Mouse (Mus musculus) embryonic facial prominence, embryonic 11.5 days (tissue): ENCODE data around the gene Zfp280b. TPM values are rescaled to one million over a fixed set of nuclear protein-coding genes. Genes with fewer than 3 reads are reported as not detected.
"Not testable (repeated sequence)": the region's sequence is repeated elsewhere in the genome, so short reads cannot be mapped to it uniquely, and the experiment has no call there.

Source experiments
- ATAC-seq: fragments of 200-750 bp; cut with Nextera tagmentation; replicated peaks from 2 replicates; pipeline ENCODE4 v1.8.0; 2017; ENCODE audit warnings: low read depth; ENCODE audit not compliant: insufficient number of reproducible peaks, low FRiP score, low TSS enrichment
- DNase-seq: peaks from one replicate; pipeline ENCODE4 v3.0.0-alpha.2; 2015; ENCODE audit warnings: low spot score
- H3K27ac ChIP-seq: fragments of 300-500 bp; sonication (generic); replicated peaks from 2 replicates; pipeline ENCODE4 v1.5.1; 2014; ENCODE audit warnings: mild to moderate bottlenecking, low read depth, low read length, control low read depth
- H3K27me3 ChIP-seq: fragments of 300-500 bp; sonication (generic); 2 replicates; pipeline ENCODE4 v1.6.1; 2014; ENCODE audit warnings: mild to moderate bottlenecking, low read length, moderate library complexity, mixed read lengths; ENCODE audit not compliant: control insufficient read depth, insufficient read depth
- H3K36me3 ChIP-seq: fragments of 300-500 bp; sonication (generic); replicated peaks from 2 replicates; pipeline ENCODE4 v1.6.1; 2014; ENCODE audit warnings: low read depth, mild to moderate bottlenecking, low read length, moderate library complexity, mixed read lengths; ENCODE audit not compliant: control insufficient read depth, insufficient read depth
- H3K4me1 ChIP-seq: fragments of 300-500 bp; sonication (generic); 2 replicates; pipeline ENCODE4 v1.6.1; 2014; ENCODE audit warnings: low read length, mixed read lengths; ENCODE audit not compliant: control insufficient read depth, insufficient read depth
- H3K4me2 ChIP-seq: fragments of 300-500 bp; sonication (generic); 2 replicates; pipeline ENCODE4 v1.6.1; 2014; ENCODE audit warnings: low read depth, mild to moderate bottlenecking, control low read depth, low read length, moderate library complexity
- H3K4me3 ChIP-seq: fragments of 300-500 bp; sonication (generic); 2 replicates; pipeline ENCODE4 v1.5.1; 2014; ENCODE audit warnings: low read depth, low read length, control low read depth
- H3K9ac ChIP-seq: fragments of 300-500 bp; sonication (generic); replicated peaks from 2 replicates; pipeline ENCODE4 v1.6.1; 2014; ENCODE audit warnings: mild to moderate bottlenecking, control low read depth, low read length
- H3K9me3 ChIP-seq: fragments of 300-500 bp; sonication (generic); replicated peaks from 2 replicates; pipeline ENCODE4 v1.6.1; 2016; ENCODE audit warnings: mild to moderate bottlenecking, low read length, inconsistent platforms, mixed read lengths; ENCODE audit not compliant: control insufficient read depth
- WGBS: fragments of 180-500 bp; shearing (Covaris S2); extraction: QIAGEN DNeasy Blood & Tissue Kit; methylation state at CpG from one replicate; pipeline ENCODE4 v1.1.7; 2014; 5-methylcytosine and 5-hydroxymethylcytosine counted together
- microRNA-seq: library from miRNA; unstranded; fragments of <30 nt; microRNA quantifications from one replicate; pipeline ENCODE4, GENCODE M21; 2016; ENCODE audit warnings: borderline number of aligned reads
- polyA plus RNA-seq: library from polyadenylated mRNA; unstranded; fragments of >200 nt; fragmentation: Nextera tagmentation; extraction: Ambion mirVana; gene quantifications from 2 replicates; pipeline ENCODE4 v1.2.1, GENCODE M21; 2014

Gene Zfp280b
- polyA plus RNA-seq, 1 experiment from 2014 or later: 37.9 TPM

DNA sequence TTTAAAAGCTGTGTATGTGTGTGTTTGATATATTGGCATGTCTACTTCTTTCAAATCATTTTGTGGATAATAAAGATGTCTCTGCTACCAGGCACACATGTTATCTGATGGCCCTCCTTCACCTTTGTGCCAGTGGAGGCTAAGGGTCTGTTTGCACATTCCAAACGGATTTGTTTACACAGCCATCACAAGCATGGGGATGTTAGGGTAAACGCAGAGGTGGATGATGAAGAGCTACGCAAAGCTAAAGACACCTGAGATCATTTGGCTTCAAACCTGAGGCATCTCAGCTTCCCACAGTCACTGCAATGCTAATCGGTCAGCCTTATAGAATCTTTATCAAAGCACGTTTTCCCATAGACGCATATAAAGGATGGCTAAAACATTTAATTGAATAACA is 16.5 kb downstream of the Zfp280b start:
- no peak for ATAC-seq
- no peak overlapping the region for H3K27ac ChIP-seq
- H3K27me3 ChIP-seq: no peaks in the 10 kb centered on the region
- H3K9me3 ChIP-seq: no peaks in the 10 kb centered on the region
- H3K9ac ChIP-seq: no peak overlapping the region
- no peak overlapping the region for H3K4me2 ChIP-seq
- H3K4me1 ChIP-seq: no peaks in the 10 kb centered on the region
- no peaks in the 10 kb centered on the region for H3K36me3 ChIP-seq
- DNase-seq: no peak
- 30% methylated on average over 6 of the region's 6 CpGs for WGBS
- no peak overlapping the region for H3K4me3 ChIP-seq

DNA sequence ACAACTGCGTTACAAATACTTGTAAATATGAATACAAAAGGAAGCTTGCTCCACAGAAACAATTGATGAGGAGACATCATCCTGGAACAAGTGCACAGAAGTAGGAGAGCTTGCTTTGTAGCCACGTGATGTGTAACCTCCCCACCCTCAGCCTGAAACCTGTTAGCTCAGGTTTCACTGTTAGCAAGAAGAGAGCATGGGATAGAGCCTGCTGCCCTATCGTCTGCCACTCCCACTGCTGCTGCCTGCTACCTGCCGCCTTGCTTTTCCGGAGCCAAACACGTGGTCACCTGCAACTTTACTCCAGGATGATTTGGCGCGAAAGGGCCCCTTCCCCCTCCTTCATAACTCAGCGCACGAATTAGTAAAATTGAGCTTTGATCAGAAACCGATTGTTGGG is 19.4 kb downstream of the Zfp280b start:
- H3K4me3 ChIP-seq: no peak overlapping the region
- no peak overlapping the region for H3K9ac ChIP-seq
- no peaks in the 10 kb centered on the region for H3K27me3 ChIP-seq
- H3K4me1 ChIP-seq: no peaks in the 10 kb centered on the region
- H3K36me3 ChIP-seq: no peaks in the 10 kb centered on the region
- no peak for ATAC-seq
- no peaks in the 10 kb centered on the region for H3K9me3 ChIP-seq
- DNase-seq: no peak
- H3K4me2 ChIP-seq: no peak overlapping the region
- 69% methylated on average over 11 of the region's 11 CpGs for WGBS
- no peak overlapping the region for H3K27ac ChIP-seq

DNA sequence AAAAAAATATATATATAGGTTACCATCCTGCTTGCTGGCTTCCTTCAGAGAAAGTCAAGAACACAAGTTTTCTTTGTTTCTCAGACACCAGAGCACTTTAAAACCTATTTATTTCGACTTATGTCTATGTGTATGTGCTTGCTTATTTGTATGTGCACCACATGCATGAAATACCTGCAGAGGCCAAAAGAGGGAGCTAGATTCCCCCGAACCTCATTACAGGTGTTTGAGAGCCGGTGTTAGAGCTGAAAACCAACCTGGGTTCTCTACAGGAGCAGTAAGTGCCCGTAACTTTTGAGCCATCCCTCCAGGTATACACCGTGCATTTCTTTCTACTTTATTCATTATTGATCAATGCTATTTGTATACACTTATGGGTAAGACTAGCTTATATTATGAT is 30.0 kb downstream of the Zfp280b start:
- no peak overlapping the region for H3K4me2 ChIP-seq
- no peak overlapping the region for H3K27ac ChIP-seq
- DNase-seq (no peak), ATAC-seq (no peak)
- no peaks in the 10 kb centered on the region for H3K27me3 ChIP-seq
- no peaks in the 10 kb centered on the region for H3K36me3 ChIP-seq
- no peaks in the 10 kb centered on the region for H3K4me1 ChIP-seq
- 89% methylated on average over 5 of the region's 5 CpGs for WGBS
- no peak overlapping the region for H3K4me3 ChIP-seq
- no peak overlapping the region for H3K9ac ChIP-seq
- H3K9me3 ChIP-seq: no peaks in the 10 kb centered on the region

DNA sequence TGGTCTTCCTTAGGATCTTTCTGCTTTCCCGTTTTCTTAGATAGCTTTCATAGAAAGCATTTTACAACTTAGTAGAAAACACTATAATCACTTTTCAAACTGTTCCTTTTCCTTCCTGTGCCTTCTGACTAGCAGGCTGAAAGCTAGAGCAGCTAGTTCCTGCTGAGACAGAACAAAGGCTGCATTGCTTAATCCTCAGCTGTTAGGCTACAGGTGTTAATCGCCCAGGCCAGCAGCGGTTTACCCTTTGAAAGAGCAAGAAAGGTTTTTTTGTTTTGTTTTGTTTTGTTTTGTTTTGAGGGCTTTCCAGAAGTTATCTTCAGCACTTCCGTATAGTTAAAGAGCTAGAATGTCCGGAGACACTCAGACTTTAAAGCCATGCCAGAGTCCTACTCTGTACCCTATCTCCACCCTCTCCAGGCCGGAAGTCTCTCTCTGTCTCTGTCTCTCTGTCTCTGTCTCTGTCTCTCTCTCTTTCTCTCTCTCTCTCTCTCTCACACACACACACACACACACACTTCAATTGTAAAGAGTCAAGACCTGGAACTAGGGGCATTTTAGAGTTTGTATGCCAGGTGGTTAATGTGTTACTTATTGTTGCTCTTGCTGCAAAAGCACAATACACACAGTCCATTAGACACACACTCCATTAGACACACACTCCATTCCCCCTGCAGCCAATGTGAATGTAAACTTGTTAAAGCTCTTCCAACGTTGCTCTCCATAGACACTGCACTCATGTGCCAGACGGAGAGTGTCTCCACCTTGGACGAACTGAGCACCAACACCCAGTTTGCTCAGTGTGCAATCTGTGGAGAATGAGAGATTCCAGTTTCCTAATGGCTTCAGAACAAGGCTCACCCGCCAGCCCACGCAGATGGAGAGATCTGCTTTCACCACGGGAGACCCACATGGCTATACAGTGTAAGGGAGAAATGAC is 35.5 kb downstream of the Zfp280b start:
- 38% methylated on average over 12 of the region's 12 CpGs for WGBS
- no peaks in the 10 kb centered on the region for H3K36me3 ChIP-seq
- H3K4me2 ChIP-seq: no peak overlapping the region
- no peak for ATAC-seq
- no peaks in the 10 kb centered on the region for H3K27me3 ChIP-seq
- no peak overlapping the region for H3K9ac ChIP-seq
- no peaks in the 10 kb centered on the region for H3K4me1 ChIP-seq
- no peaks in the 10 kb centered on the region for H3K9me3 ChIP-seq
- peak; percentile 23 for DNase-seq
- H3K4me3 ChIP-seq: no peak overlapping the region
- no peak overlapping the region for H3K27ac ChIP-seq

DNA sequence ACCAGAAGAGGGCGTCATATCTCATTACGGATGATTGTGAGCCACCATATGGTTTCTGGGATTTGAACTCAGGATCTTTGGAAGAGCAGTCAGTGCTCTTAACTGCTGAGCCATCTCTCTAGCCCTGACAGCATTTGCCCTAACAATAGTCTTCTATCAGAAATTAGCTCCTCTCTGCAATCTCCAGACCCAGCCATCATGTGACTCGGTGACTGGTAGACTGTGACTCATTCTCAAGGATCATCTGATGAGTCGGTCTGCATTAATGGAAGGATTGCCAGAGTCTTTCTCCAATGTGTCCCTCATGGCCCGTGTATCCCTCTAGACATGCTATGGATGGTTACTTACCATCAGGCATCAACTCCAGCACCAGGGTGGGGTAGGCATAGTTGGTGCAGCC is 39.6 kb downstream of the Zfp280b start:
- not testable (repeated sequence) for H3K36me3 ChIP-seq, H3K9me3 ChIP-seq, H3K27me3 ChIP-seq, DNase-seq, H3K27ac ChIP-seq, ATAC-seq, H3K4me2 ChIP-seq, H3K4me3 ChIP-seq, H3K4me1 ChIP-seq, H3K9ac ChIP-seq
- 86% methylated on average over 5 of the region's 5 CpGs for WGBS

DNA sequence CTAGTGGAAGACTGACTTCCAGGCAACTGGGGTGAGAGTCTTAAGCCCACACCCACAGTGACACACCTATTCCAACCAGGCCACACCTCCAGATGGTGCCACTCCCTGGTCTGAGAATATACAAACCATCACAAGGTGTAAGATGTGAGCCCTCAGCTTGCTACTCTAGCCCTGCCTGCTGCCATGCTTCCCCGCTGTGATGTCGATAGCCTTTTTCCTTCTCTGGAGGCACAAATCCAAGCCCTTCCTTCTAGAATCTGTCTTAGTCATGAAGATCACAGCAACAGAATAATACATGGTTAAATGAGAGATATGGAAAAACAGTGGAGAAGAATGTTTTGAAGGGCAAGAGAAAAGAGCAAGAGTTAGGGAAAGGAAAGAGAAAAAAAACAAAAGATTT is 44.6 kb downstream of the Zfp280b start:
- not testable (repeated sequence) for H3K36me3 ChIP-seq, H3K9me3 ChIP-seq, H3K9ac ChIP-seq, H3K4me3 ChIP-seq, H3K27me3 ChIP-seq, H3K4me1 ChIP-seq, ATAC-seq, H3K27ac ChIP-seq, H3K4me2 ChIP-seq, DNase-seq
- WGBS: 85% methylated on average over 2 of the region's 2 CpGs

Small RNAs within 50 kb of the gene (microRNA-seq; reads per million reads assigned to microRNA genes)
- gene Mir6409: not detected

Other genes with a start within 250 kb of the Zfp280b start
- 6.9 and 7.6 TPM in 2 replicates for gene Gstt1, start 234.1 kb upstream of the Zfp280b start, polyA plus RNA-seq
- not detected in 2 replicates for gene Gstt4, start 210.1 kb upstream of the Zfp280b start, polyA plus RNA-seq
- gene Gstt2, start 195.2 kb upstream of the Zfp280b start, polyA plus RNA-seq: 8.8 and 12.7 TPM in 2 replicates
- 1,991 and 2,343 TPM in 2 replicates for gene Mif, start 172.4 kb upstream of the Zfp280b start, polyA plus RNA-seq
- gene Derl3, start 139.2 kb upstream of the Zfp280b start, polyA plus RNA-seq: 2.3 and 3.7 TPM in 2 replicates
- gene Smarcb1, start 111.0 kb upstream of the Zfp280b start, polyA plus RNA-seq: 236 and 250 TPM in 2 replicates
- 8.7 and 8.8 TPM in 2 replicates for gene Chchd10, start 99.5 kb upstream of the Zfp280b start, polyA plus RNA-seq
- gene Mmp11, start 96.2 kb upstream of the Zfp280b start, polyA plus RNA-seq: 56.1 and 71.9 TPM in 2 replicates
- 0.29 and 0.62 TPM in 2 replicates for gene Gm867, start 92.0 kb upstream of the Zfp280b start, polyA plus RNA-seq
- gene Vpreb3, start 89.6 kb upstream of the Zfp280b start, polyA plus RNA-seq: 1.1 TPM in 1 of 2 replicates, not detected in the other
- gene Gm5134, start 78.1 kb upstream of the Zfp280b start, polyA plus RNA-seq: not detected in 2 replicates
- gene Slc5a4b, start 78.3 kb downstream of the Zfp280b start, polyA plus RNA-seq: not detected in 2 replicates
- not detected in 2 replicates for gene Slc5a4a, start 114.8 kb downstream of the Zfp280b start, polyA plus RNA-seq
- gene Prmt2, start 205.2 kb downstream of the Zfp280b start, polyA plus RNA-seq: 65.3 and 77.9 TPM in 2 replicates
- 0.14 and 0.32 TPM in 2 replicates for gene S100b, start 221.2 kb downstream of the Zfp280b start, polyA plus RNA-seq